Mouse (Mus musculus): ENCODE measurements around the gene Cntn1. TPM values are rescaled to one million over a fixed set of nuclear protein-coding genes. Genes with fewer than 3 reads are reported as not detected.

Gene Cntn1
- polyA plus RNA-seq, 1 experiment, result 0.40 TPM

GRCm38 (mm10) chr15:92166266-92166665 lies 115.3 kb downstream of the Cntn1 start:
- H3K4me1 ChIP-seq (ENCODE audit: control insufficient read depth, insufficient read depth, low read length), result no peaks in the 10 kb centered on the region
- TF ChIP-seq POLR2A (IDR thresholded peaks at IDR 0.05; ENCODE audit: low read depth, low read length), result no peak
- no peak for TF ChIP-seq CTCF (IDR thresholded peaks at IDR 0.05; ENCODE audit: borderline replicate concordance, insufficient read depth, low read length)
- H3K27ac ChIP-seq (ENCODE audit: insufficient read depth, low read length), result no peak overlapping the region
- no peak overlapping the region for H3K4me3 ChIP-seq (ENCODE audit: insufficient read depth, low read length)

- Histone ChIP-seq H3K4me3 (ENCODE audit: insufficient read depth, low read length) (no peak overlapping the region), H3K27ac (ENCODE audit: insufficient read depth, low read length) (no peak overlapping the region), H3K4me1 (ENCODE audit: control insufficient read depth, insufficient read depth, low read length) (no peaks in the 10 kb centered on the region)
- TF ChIP-seq CTCF (IDR thresholded peaks at IDR 0.05; ENCODE audit: borderline replicate concordance, insufficient read depth, low read length), result no peak
- no peak for TF ChIP-seq POLR2A (IDR thresholded peaks at IDR 0.05; ENCODE audit: low read depth, low read length)
Observed at GRCm38 (mm10) chr15:92175739-92176138, 124.8 kb downstream of the Cntn1 start.

DNA sequence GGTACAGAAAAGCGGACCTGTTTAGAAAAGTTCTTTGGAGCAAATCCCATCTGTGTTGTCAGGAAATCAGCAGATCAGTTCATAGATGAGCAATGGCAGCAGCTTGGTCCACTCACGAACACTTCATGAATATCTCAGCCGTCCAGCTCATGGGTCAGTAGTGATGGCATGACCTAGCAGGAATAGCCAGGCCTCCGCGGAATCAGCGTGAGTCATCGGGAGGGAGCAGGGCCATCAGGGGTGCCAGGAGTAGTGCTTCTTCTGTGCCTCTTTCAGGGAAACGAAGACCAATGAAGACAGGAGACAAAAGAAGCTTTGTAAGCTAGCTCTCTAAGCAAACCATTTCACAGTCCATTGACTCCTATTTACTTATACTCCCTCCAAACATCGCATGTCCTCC lies 126.4 kb downstream of the Cntn1 start:
- no peak overlapping the region for H3K27ac ChIP-seq (ENCODE audit: insufficient read depth, low read length)
- H3K4me3 ChIP-seq (ENCODE audit: insufficient read depth, low read length), result no peak overlapping the region
- H3K4me1 ChIP-seq (ENCODE audit: control insufficient read depth, insufficient read depth, low read length), result no peaks in the 10 kb centered on the region
- TF ChIP-seq CTCF (IDR thresholded peaks at IDR 0.05; ENCODE audit: borderline replicate concordance, insufficient read depth, low read length) (no peak), POLR2A (IDR thresholded peaks at IDR 0.05; ENCODE audit: low read depth, low read length) (no peak)

DNA sequence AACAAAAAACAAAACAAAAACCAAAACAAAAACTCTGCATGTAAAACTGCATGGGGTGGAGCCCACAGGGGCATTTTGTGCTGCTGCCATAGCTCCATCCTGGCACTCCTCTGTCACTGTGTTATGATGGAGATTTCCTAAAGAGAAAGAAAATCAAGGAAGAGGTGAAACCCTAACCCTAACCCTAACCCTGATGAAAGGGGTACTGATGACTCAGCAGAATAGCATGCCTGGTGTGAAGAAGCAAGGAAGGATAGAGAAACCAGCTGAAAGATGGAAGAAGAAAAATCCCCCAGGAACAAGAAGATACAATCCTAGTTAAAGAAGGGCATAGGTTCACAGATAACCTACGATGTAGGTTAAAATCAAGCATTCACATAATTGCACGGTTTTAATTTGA lies 134.5 kb downstream of the Cntn1 start:
- no peak overlapping the region for H3K4me3 ChIP-seq (ENCODE audit: insufficient read depth, low read length)
- TF ChIP-seq CTCF (IDR thresholded peaks at IDR 0.05; ENCODE audit: borderline replicate concordance, insufficient read depth, low read length), result no peak
- no peak overlapping the region for H3K27ac ChIP-seq (ENCODE audit: insufficient read depth, low read length)
- no peaks in the 10 kb centered on the region for H3K4me1 ChIP-seq (ENCODE audit: control insufficient read depth, insufficient read depth, low read length)

DNA sequence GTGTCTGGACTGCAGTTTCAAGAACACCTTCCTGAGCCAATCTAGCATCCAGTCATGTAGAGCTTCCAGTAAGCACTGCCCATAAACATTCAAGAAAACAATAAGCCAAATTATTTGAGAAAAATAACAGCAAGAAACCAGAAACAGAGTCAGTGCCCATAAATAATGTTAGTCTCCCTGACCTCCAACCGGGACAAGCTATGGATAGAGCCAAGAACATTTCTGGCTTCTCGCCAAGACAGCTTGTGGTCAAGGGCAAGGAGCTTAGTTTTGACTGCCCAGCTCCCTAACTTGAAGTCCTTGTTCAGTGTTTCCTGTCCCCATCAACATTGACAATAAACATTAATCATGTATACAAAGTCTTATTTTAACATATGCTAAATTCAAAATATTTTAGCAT lies 139.0 kb downstream of the Cntn1 start:
- H3K4me1 ChIP-seq (ENCODE audit: control insufficient read depth, insufficient read depth, low read length), result no peaks in the 10 kb centered on the region
- TF ChIP-seq POLR2A (IDR thresholded peaks at IDR 0.05; ENCODE audit: low read depth, low read length) (no peak), CTCF (IDR thresholded peaks at IDR 0.05; ENCODE audit: borderline replicate concordance, insufficient read depth, low read length) (no peak)

GRCm38 (mm10) chr15:92200326-92200985 lies 149.5 kb downstream of the Cntn1 start:
- Histone ChIP-seq H3K4me1 (ENCODE audit: control insufficient read depth, insufficient read depth, low read length) (no peaks in the 10 kb centered on the region), H3K27ac (ENCODE audit: insufficient read depth, low read length) (no peak overlapping the region), H3K4me3 (ENCODE audit: insufficient read depth, low read length) (no peak overlapping the region)
- no peak for TF ChIP-seq CTCF (IDR thresholded peaks at IDR 0.05; ENCODE audit: borderline replicate concordance, insufficient read depth, low read length)
- TF ChIP-seq POLR2A (IDR thresholded peaks at IDR 0.05; ENCODE audit: low read depth, low read length), result no peak

More for the DNA sequence above, 139.0 kb downstream of the Cntn1 start:
- Histone ChIP-seq H3K4me3 (ENCODE audit: insufficient read depth, low read length) (no peak overlapping the region), H3K27ac (ENCODE audit: insufficient read depth, low read length) (no peak overlapping the region)

GRCm38 (mm10) chr15:92206695-92207094 lies 155.7 kb downstream of the Cntn1 start:
- TF ChIP-seq POLR2A (IDR thresholded peaks at IDR 0.05; ENCODE audit: low read depth, low read length) (no peak), CTCF (IDR thresholded peaks at IDR 0.05; ENCODE audit: borderline replicate concordance, insufficient read depth, low read length) (no peak)
- Histone ChIP-seq H3K4me3 (ENCODE audit: insufficient read depth, low read length) (no peak overlapping the region), H3K4me1 (ENCODE audit: control insufficient read depth, insufficient read depth, low read length) (no peaks in the 10 kb centered on the region), H3K27ac (ENCODE audit: insufficient read depth, low read length) (no peak overlapping the region)

- Histone ChIP-seq H3K4me3 (ENCODE audit: insufficient read depth, low read length) (no peak overlapping the region), H3K27ac (ENCODE audit: insufficient read depth, low read length) (no peak overlapping the region), H3K4me1 (ENCODE audit: control insufficient read depth, insufficient read depth, low read length) (no peaks in the 10 kb centered on the region)
- TF ChIP-seq POLR2A (IDR thresholded peaks at IDR 0.05; ENCODE audit: low read depth, low read length), result no peak
- TF ChIP-seq CTCF (IDR thresholded peaks at IDR 0.05; ENCODE audit: borderline replicate concordance, insufficient read depth, low read length), result no peak
Observed at GRCm38 (mm10) chr15:92209778-92210177, 158.8 kb downstream of the Cntn1 start.

- Histone ChIP-seq H3K4me3 (ENCODE audit: insufficient read depth, low read length) (no peak overlapping the region), H3K27ac (ENCODE audit: insufficient read depth, low read length) (no peak overlapping the region), H3K4me1 (ENCODE audit: control insufficient read depth, insufficient read depth, low read length) (no peaks in the 10 kb centered on the region)
- no peak for TF ChIP-seq CTCF (IDR thresholded peaks at IDR 0.05; ENCODE audit: borderline replicate concordance, insufficient read depth, low read length)
- TF ChIP-seq POLR2A (IDR thresholded peaks at IDR 0.05; ENCODE audit: low read depth, low read length), result no peak
Observed at GRCm38 (mm10) chr15:92210486-92211235, 159.7 kb downstream of the Cntn1 start.

DNA sequence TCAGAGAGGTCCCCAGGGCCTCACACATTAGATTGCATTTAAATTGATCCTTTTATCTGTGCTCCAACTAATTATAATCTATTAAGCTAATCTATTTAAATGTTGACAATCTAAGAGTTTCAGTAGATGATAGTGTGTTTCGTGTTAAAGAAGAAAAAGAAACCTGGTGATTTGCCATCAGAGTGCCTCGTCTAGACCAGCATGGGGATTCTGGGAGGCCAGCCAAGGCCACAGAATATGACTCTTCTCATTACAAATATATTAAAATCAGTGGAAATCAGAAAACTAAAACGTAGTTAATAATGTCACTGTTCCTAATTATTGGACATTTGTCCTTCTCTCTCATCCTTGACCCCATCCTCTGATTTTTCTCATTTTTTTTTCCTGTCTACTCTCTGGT lies 164.9 kb downstream of the Cntn1 start:
- H3K4me3 ChIP-seq (ENCODE audit: insufficient read depth, low read length), result no peak overlapping the region
- TF ChIP-seq POLR2A (IDR thresholded peaks at IDR 0.05; ENCODE audit: low read depth, low read length) (no peak), CTCF (IDR thresholded peaks at IDR 0.05; ENCODE audit: borderline replicate concordance, insufficient read depth, low read length) (no peak)
- no peaks in the 10 kb centered on the region for H3K4me1 ChIP-seq (ENCODE audit: control insufficient read depth, insufficient read depth, low read length)
- no peak overlapping the region for H3K27ac ChIP-seq (ENCODE audit: insufficient read depth, low read length)

All from embryonic fibroblast, embryonic 13.5 days (primary cell).